Mouse (Mus musculus): ENCODE data around the gene Tmem216. TPM values are rescaled to one million over a fixed set of nuclear protein-coding genes. Genes with fewer than 3 reads are reported as not detected.

The Tmem216 gene
- total RNA-seq, 1 experiment, result 30.1 TPM

- Histone ChIP-seq H3K9me3 (ENCODE audit: control insufficient read depth, insufficient read depth, low read depth, low read length) (no peaks in the 10 kb centered on the region), H3K4me3 (ENCODE audit: insufficient read depth in 1 of 2, low read depth in 1 of 2, low read length in 2 of 2, poor library complexity in 1 of 2, severe bottlenecking in 1 of 2) (no peak overlapping the region), H3K9ac (ENCODE audit: insufficient read depth, low read depth, low read length, poor library complexity, severe bottlenecking) (no peak overlapping the region), H3K4me1 (ENCODE audit: control insufficient read depth in 2 of 2, insufficient read depth in 2 of 2, low read length in 2 of 2, poor library complexity in 1 of 2) (no peaks in the 10 kb centered on the region; a peak in 1 of 4 replicates), H3K36me3 (ENCODE audit: control insufficient read depth, insufficient read depth, low read length, poor library complexity, severe bottlenecking) (no peaks in the 10 kb centered on the region), H3K27ac (ENCODE audit: insufficient read depth, low read depth, low read length, poor library complexity, severe bottlenecking) (no peak overlapping the region)
- TF ChIP-seq ZC3H11A (IDR thresholded peaks at IDR 0.05; ENCODE audit: borderline replicate concordance, low read depth, low read length), result no peak
- no peak for TF ChIP-seq MAFK (IDR thresholded peaks at IDR 0.05; ENCODE audit: insufficient read depth, low read depth, low read length)
- no peak for TF ChIP-seq HCFC1 (IDR thresholded peaks at IDR 0.05; ENCODE audit: borderline replicate concordance, insufficient read depth, low read length)
- no peak for TF ChIP-seq ZNF384 (IDR thresholded peaks at IDR 0.05; ENCODE audit: low read depth, low read length)
- no peak for DNase-seq (ENCODE audit: low read depth, low spot score)
- in situ Hi-C loops (cut with MboI; ENCODE audit: low sequenced_read_pairs in 2 of 2, unreplicated experiment in 2 of 2), result no loop called here
These were observed 963 bp upstream of the Tmem216 start for GRCm38 (mm10) chr19:10557001-10557400.

- no peak overlapping the region for H3K4me3 ChIP-seq (ENCODE audit: insufficient read depth in 1 of 2, low read depth in 1 of 2, low read length in 2 of 2, poor library complexity in 1 of 2, severe bottlenecking in 1 of 2)
These were observed 16.6 kb downstream of the Tmem216 start for GRCm38 (mm10) chr19:10539454-10539853.

GRCm38 (mm10) chr19:10530082-10530481 lies 26.0 kb downstream of the Tmem216 start:
- DNase-seq (ENCODE audit: low read depth, low spot score), result peak; percentile 22
- H3K4me1 ChIP-seq (ENCODE audit: control insufficient read depth in 2 of 2, insufficient read depth in 2 of 2, low read length in 2 of 2, poor library complexity in 1 of 2), result no peaks in the 10 kb centered on the region; a peak in 1 of 4 replicates
- H3K4me3 ChIP-seq (ENCODE audit: insufficient read depth in 1 of 2, low read depth in 1 of 2, low read length in 2 of 2, poor library complexity in 1 of 2, severe bottlenecking in 1 of 2), result no peak overlapping the region
- TF ChIP-seq HCFC1 (IDR thresholded peaks at IDR 0.05; ENCODE audit: borderline replicate concordance, insufficient read depth, low read length) (no peak), ZC3H11A (IDR thresholded peaks at IDR 0.05; ENCODE audit: borderline replicate concordance, low read depth, low read length) (0 out of 2 replicates have a peak, but pooled peaks have one; percentile 1)
- peaks cover 22% of the 10 kb centered on the region for H3K36me3 ChIP-seq (ENCODE audit: control insufficient read depth, insufficient read depth, low read length, poor library complexity, severe bottlenecking)
- no peaks in the 10 kb centered on the region for H3K9me3 ChIP-seq (ENCODE audit: control insufficient read depth, insufficient read depth, low read depth, low read length)
- H3K27ac ChIP-seq (ENCODE audit: insufficient read depth, low read depth, low read length, poor library complexity, severe bottlenecking), result no peak overlapping the region
- H3K9ac ChIP-seq (ENCODE audit: insufficient read depth, low read depth, low read length, poor library complexity, severe bottlenecking), result no peak overlapping the region
- in situ Hi-C loops (cut with MboI; ENCODE audit: low sequenced_read_pairs in 2 of 2, unreplicated experiment in 2 of 2), result no loop called here

More at GRCm38 (mm10) chr19:10539454-10539853, 16.6 kb downstream of the Tmem216 start:
- peaks cover 38% of the 10 kb centered on the region for H3K36me3 ChIP-seq (ENCODE audit: control insufficient read depth, insufficient read depth, low read length, poor library complexity, severe bottlenecking)
- H3K9me3 ChIP-seq (ENCODE audit: control insufficient read depth, insufficient read depth, low read depth, low read length), result no peaks in the 10 kb centered on the region
- no peak overlapping the region for H3K9ac ChIP-seq (ENCODE audit: insufficient read depth, low read depth, low read length, poor library complexity, severe bottlenecking)
- H3K4me1 ChIP-seq (ENCODE audit: control insufficient read depth in 2 of 2, insufficient read depth in 2 of 2, low read length in 2 of 2, poor library complexity in 1 of 2), result no peaks in the 10 kb centered on the region
- DNase-seq (ENCODE audit: low read depth, low spot score), result no peak
- TF ChIP-seq ZNF384 (IDR thresholded peaks at IDR 0.05; ENCODE audit: low read depth, low read length) (no peak), ZC3H11A (IDR thresholded peaks at IDR 0.05; ENCODE audit: borderline replicate concordance, low read depth, low read length) (no peak), HCFC1 (IDR thresholded peaks at IDR 0.05; ENCODE audit: borderline replicate concordance, insufficient read depth, low read length) (no peak), CHD2 (IDR thresholded peaks at IDR 0.05; ENCODE audit: low read depth, low read length) (no peak), MAFK (IDR thresholded peaks at IDR 0.05; ENCODE audit: insufficient read depth, low read depth, low read length) (no peak)
- no peak overlapping the region for H3K27ac ChIP-seq (ENCODE audit: insufficient read depth, low read depth, low read length, poor library complexity, severe bottlenecking)
- in situ Hi-C loops (cut with MboI; ENCODE audit: low sequenced_read_pairs in 2 of 2, unreplicated experiment in 2 of 2), result no loop called here

- TF ChIP-seq ZNF384 (IDR thresholded peaks at IDR 0.05; ENCODE audit: low read depth, low read length) (no peak), MAFK (IDR thresholded peaks at IDR 0.05; ENCODE audit: insufficient read depth, low read depth, low read length) (no peak), ZC3H11A (IDR thresholded peaks at IDR 0.05; ENCODE audit: borderline replicate concordance, low read depth, low read length) (no peak), HCFC1 (IDR thresholded peaks at IDR 0.05; ENCODE audit: borderline replicate concordance, insufficient read depth, low read length) (no peak), CHD2 (IDR thresholded peaks at IDR 0.05; ENCODE audit: low read depth, low read length) (no peak)
- H3K9me3 ChIP-seq (ENCODE audit: control insufficient read depth, insufficient read depth, low read depth, low read length), result no peaks in the 10 kb centered on the region
- peak within 1 kb of the TSS; percentile 97 for H3K9ac ChIP-seq (ENCODE audit: insufficient read depth, low read depth, low read length, poor library complexity, severe bottlenecking)
- DNase-seq (ENCODE audit: low read depth, low spot score), result peak; percentile 39
- H3K4me3 ChIP-seq (ENCODE audit: insufficient read depth in 1 of 2, low read depth in 1 of 2, low read length in 2 of 2, poor library complexity in 1 of 2, severe bottlenecking in 1 of 2), result peak within 1 kb of the TSS; percentile 81 to 90
- H3K27ac ChIP-seq (ENCODE audit: insufficient read depth, low read depth, low read length, poor library complexity, severe bottlenecking), result peak within 1 kb of the TSS; percentile 94
- H3K36me3 ChIP-seq (ENCODE audit: control insufficient read depth, insufficient read depth, low read length, poor library complexity, severe bottlenecking), result peaks cover 8% of the 10 kb centered on the region
- H3K4me1 ChIP-seq (ENCODE audit: control insufficient read depth in 2 of 2, insufficient read depth in 2 of 2, low read length in 2 of 2, poor library complexity in 1 of 2), result peaks cover 0 to 2% of the 10 kb centered on the region in 2 experiments; a peak in 2 of 4 replicates
- in situ Hi-C loops (cut with MboI; ENCODE audit: low sequenced_read_pairs in 2 of 2, unreplicated experiment in 2 of 2), result no loop called here
These were observed 30.1 kb downstream of the Tmem216 start, which contains the start of gene Sdhaf2 for GRCm38 (mm10) chr19:10525910-10526309. Sdhaf2 (minus strand) TSS chr19:10526142.
